Mouse (Mus musculus) brain, embryonic 14.5 days (tissue): ENCODE results near the gene Chaf1b. TPM values are rescaled to one million over a fixed set of nuclear protein-coding genes. Genes with fewer than 3 reads are reported as not detected.

Source experiments
- DNase-seq: peaks from one replicate; pipeline ENCODE4 v3.0.0-alpha.2; 2011; ENCODE audit warnings: low read depth
- CTCF ChIP-seq: fragments of 200-500 bp; IDR thresholded peaks from 2 replicates; pipeline ENCODE4 v1.5.1; 2012; ENCODE audit warnings: inconsistent platforms, mild to moderate bottlenecking, moderate library complexity, borderline replicate concordance; ENCODE audit not compliant: insufficient read depth, insufficient read length; ENCODE audit errors: extremely low read depth
- POLR2A ChIP-seq: fragments of 200-500 bp; IDR thresholded peaks from 2 replicates; pipeline ENCODE4 v1.6.1; 2012; ENCODE audit warnings: mild to moderate bottlenecking, inconsistent platforms, borderline replicate concordance; ENCODE audit not compliant: poor library complexity, insufficient read depth, insufficient read length, severe bottlenecking; ENCODE audit errors: extremely low read depth
- polyA plus RNA-seq: library from polyadenylated mRNA; depleted of rRNA; stranded (reverse); fragments of >200 nt; gene quantifications from 2 replicates; pipeline ENCODE4 v1.2.3, GENCODE M21; 2012

Chaf1b gene
- polyA plus RNA-seq, 1 experiment = 20.5 TPM

GRCm38 (mm10) chr16:93890948-93891604 lies 7.4 kb downstream of the Chaf1b start:
- no peak for TF ChIP-seq POLR2A
- TF ChIP-seq CTCF = no peak
- DNase-seq = no peak

- no peak for TF ChIP-seq CTCF
- no peak for TF ChIP-seq POLR2A
- no peak for DNase-seq
Observed at GRCm38 (mm10) chr16:93893285-93893684, 9.6 kb downstream of the Chaf1b start.

GRCm38 (mm10) chr16:93903027-93903426 lies 19.3 kb downstream of the Chaf1b start:
- DNase-seq = no peak
- TF ChIP-seq CTCF (peak; percentile 38; the same call in 1 of the 2 replicates), POLR2A (no peak)

GRCm38 (mm10) chr16:93906156-93907014 lies 22.7 kb downstream of the Chaf1b start:
- DNase-seq = peak; percentile 75
- peak; percentile 96 for TF ChIP-seq CTCF
- no peak for TF ChIP-seq POLR2A

- TF ChIP-seq CTCF = no peak
- no peak for TF ChIP-seq POLR2A
- DNase-seq = no peak
Observed at GRCm38 (mm10) chr16:93907761-93908160, 24.1 kb downstream of the Chaf1b start.

GRCm38 (mm10) chr16:93908196-93908595 lies 24.5 kb downstream of the Chaf1b start:
- DNase-seq = no peak
- no peak for TF ChIP-seq CTCF
- no peak for TF ChIP-seq POLR2A

- DNase-seq = no peak
- TF ChIP-seq POLR2A (no peak), CTCF (no peak)
Observed at GRCm38 (mm10) chr16:93909936-93910335, 26.2 kb downstream of the Chaf1b start.

GRCm38 (mm10) chr16:93910735-93911665 lies 27.3 kb downstream of the Chaf1b start:
- TF ChIP-seq POLR2A (no peak), CTCF (no peak)
- DNase-seq = no peak

GRCm38 (mm10) chr16:93912158-93912557 lies 28.5 kb downstream of the Chaf1b start:
- DNase-seq = peak; percentile 30
- TF ChIP-seq POLR2A = no peak
- no peak for TF ChIP-seq CTCF

- TF ChIP-seq POLR2A (no peak), CTCF (no peak)
- DNase-seq = no peak
Observed at GRCm38 (mm10) chr16:93912808-93913207, 29.1 kb downstream of the Chaf1b start.

GRCm38 (mm10) chr16:93913881-93914576 lies 30.3 kb downstream of the Chaf1b start:
- TF ChIP-seq CTCF (no peak), POLR2A (no peak)
- DNase-seq = no peak
